Mouse (Mus musculus) stomach, postnatal 0 days (tissue): Measurements from ENCODE around the gene Akap6.

Experiments
- CTCF ChIP-seq: IDR thresholded peaks from 2 replicates; pipeline ENCODE4 v1.5.1; 2016; ENCODE audit warnings: antibody characterized with exemption, low read depth, mild to moderate bottlenecking, moderate library complexity
- EP300 ChIP-seq: optimal IDR thresholded peaks from 2 replicates; pipeline ENCODE3; 2016; ENCODE audit warnings: antibody characterized with exemption

DNA sequence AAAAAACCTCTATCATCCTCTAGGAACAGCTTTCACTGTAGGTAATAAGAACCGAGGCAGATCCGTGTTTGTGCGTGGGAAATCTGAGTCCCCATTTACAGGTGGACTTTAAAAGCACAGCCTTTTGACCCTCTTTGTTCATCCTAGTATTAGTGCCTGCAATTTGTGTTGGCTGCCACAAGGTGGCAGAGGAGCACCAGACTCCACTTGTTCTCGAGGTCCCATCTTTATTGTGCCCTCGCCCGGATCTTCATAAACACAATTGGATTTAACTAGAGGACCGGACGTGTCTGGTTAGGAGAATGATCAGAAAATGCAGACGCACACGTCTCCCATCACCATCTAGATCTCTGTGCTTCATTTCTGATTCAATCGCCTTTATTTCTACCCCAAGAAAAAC, 219.8 kb downstream of the Akap6 start:
- TF ChIP-seq CTCF (peak; percentile 79), EP300 (no peak)
